Mouse (Mus musculus) WW6 (cell line): ENCODE results near the gene Zfp488.

Experiments used
- DNase-seq: peaks from one replicate; pipeline ENCODE4 v3.0.0-alpha.2; 2013; ENCODE audit warnings: low read depth, low spot score

Gene Zfp488

GRCm38 (mm10) chr14:33946125-33946524 lies 32.4 kb downstream of the Zfp488 start:
- DNase-seq, result no peak

DNA sequence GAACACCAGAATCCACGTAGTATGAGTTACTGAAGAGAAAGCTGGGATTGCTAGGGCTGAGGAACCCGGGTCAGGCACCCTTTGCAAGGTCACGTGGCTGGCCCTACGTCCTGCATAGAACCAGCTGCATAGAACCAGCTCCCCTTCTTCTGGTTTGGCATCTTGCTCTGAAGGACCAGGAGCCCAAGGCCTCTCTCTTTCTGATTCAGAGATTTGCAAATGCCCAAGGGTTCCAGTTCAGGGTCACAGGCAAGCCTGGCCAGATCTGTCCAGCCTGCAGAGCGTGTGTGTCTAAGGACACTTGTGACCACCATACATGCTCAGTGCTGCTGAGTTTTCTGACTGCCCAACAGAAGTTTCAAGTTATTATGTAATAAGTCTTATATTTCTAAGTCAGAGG lies 36.3 kb downstream of the Zfp488 start:
- DNase-seq, result no peak

DNA sequence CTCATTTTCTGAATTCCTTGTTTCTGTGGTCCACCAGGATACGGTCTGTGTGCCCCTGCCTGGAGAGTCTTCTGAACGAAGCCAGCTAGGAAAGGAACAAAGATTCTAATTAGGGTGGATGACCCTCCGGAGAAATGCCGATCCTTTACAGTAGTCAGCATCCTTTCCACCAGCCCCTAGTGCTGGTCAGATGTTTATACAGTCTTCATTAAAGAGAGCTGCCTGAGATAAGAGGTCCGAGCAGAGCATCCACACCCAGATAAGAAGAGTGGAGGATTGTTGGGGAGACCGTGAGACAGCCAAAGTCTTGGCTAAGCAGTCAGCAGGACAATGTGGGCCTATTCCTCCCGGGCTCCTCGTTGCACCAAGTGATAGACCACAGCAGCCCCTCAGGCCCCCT lies 37.8 kb downstream of the Zfp488 start, which contains the start of gene Gdf2:
Gene Gdf2 (plus strand): TSS at position 301 of the 400 bp plus-strand sequence.
- DNase-seq, result no peak

- no peak for DNase-seq
Observed at GRCm38 (mm10) chr14:33939117-33939516, 39.4 kb downstream of the Zfp488 start.

DNA sequence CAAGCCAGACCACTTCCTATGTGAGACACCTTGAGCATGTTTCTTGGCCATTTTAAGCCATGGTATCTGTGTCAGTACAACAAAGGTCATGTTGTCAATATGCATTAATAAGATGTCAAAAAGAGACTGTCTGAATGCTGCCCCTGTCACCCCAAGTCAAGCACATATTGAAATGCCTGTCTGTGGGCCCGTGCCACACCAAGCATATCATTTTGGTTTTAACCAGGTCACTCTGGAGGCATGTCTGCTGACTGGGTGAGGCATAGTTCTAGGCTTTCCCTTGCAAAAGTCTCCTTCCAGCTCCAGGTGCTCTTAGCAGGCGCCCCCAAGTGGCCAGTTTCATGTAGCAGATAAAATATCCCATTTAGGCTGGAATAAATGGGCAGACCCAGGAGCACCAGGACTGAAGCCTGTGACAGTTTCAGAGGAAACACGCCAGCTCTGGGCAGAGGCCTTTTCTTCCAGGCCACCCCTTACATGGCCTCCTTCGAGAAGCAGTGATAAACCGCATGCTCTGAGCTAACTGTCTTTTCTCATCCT lies 44.7 kb downstream of the Zfp488 start:
- no peak for DNase-seq

DNA sequence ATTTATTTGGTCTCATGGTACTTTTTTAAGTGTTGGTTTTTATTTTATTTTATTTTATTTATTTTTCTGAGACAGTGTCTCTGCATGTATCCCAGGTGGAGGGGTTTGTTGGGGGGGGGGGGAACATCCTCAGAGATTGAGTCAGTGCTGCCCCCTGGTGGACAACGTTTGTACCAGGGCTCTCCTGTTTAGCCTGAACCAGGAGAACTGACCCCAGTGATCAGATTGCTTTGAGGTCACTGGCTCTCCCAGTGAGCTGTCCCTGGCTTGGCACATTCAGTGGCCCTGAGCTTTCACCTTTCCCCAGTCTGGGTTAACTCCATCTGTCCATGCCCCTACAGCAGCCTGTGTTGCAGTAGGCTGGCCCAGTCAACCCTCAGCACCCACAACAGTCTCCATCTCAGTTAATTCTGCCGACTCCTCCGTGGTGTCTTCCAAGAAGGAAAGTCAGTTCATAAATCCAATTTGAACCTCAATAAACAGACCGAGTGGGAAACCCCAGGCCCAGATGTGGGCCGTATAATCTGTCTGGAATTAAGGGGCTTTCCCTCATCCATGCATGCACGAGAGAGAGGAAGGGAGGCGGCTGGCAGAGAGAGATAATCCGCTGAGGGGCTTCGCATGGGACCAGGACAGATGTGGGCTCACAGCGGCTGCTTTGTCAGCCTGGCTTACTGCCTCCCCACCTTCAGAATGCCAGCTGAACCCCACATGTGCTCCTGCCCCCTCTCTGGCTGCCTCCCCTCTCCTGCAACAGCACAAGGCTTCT lies 45.4 kb downstream of the Zfp488 start:
- no peak for DNase-seq

DNA sequence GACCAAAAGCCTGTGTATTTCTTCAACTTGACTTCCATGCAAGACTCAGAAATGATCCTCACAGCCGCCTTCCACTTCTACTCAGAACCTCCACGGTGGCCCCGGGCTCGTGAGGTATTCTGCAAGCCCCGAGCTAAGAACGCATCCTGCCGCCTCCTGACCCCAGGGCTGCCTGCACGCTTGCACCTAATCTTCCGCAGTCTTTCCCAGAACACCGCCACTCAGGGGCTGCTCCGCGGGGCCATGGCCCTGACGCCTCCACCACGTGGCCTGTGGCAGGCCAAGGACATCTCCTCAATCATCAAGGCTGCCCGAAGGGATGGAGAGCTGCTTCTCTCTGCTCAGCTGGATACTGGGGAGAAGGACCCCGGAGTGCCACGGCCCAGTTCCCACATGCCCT lies 46.7 kb downstream of the Zfp488 start:
- no peak for DNase-seq

GRCm38 (mm10) chr14:33923168-33924070 lies 55.1 kb downstream of the Zfp488 start, which contains the start of gene Gdf10:
TSS of gene Gdf10 (plus strand) at chr14:33923587.
- DNase-seq, result no peak

- DNase-seq, result no peak
Observed at GRCm38 (mm10) chr14:33922771-33923167, 55.8 kb downstream of the Zfp488 start.

DNA sequence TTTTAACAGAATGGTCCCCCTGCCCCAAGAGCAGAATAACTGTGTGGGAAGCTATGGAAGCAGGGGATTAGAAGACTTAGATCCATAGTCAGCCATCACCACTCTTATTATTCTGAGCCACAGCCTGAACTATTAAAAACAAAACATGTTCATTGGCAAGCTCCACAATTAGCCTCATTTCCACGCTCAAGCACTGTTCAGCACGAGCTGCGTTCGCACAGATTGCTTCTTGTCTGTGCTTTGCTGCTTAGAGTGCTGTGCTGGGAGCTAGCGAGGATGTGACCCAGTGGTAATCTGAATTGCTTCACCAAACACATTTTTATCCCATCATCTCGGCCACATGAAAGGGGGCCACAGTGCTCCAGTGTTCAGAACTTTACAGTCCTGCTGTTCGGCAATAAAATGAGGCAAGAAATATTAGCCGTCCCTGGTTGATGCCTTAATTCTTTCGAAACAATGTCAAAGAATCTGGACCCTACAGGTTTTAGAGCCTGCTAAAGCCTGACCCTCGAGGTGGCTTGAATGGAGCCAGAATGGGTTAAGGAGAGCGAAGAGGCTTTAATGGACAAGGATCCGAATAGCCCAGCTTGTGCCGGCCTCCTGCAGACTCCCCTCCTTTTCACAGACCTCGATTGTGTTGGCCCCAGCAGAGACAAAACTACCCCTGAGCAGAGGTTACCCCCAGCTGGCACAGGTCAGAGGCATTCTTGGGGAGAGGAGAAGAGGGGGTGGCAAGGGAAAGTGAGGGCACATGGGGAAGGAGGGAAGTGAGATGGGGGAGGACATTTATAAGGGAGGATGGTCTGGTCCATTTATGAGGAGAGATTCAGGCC lies 57.6 kb downstream of the Zfp488 start:
- no peak for DNase-seq
